In the genomic region with DNA sequence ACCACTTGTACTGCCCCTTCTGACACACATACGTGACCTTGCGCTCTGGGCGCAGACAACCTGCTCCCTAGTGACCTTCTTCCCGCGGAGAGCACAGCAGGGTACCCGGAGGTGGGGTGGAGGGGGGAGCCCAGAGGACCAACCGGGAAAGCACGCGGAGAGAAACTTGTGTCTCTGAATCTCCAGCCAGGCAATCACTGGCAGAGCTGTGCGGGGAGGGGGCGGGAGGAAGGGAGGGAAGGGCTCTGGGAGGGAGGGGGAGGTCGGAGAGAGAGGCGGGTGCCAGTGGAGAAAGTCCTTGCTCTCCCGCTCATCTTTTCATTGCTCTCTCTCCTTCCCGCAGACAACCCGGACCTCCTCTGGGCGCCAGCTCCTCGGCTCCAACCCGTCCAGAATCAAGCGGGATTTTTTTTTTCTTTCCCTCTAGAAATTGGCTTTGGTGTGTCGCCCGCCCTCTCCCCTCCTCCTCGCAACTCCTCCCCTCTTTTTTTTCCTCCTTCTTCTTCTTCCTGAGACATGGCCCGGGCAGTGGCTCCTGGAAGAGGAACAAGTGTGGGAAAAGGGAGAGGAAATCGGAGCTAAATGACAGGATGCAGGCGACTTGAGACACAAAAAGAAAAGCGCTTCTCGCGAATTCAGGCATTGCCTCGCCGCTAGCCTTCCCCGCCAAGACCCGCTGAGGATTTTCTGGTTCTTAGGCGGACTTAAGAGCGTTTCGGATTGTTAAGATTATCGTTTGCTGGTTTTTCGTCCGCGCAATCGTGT, we compare ENCODE assay signal across 8 mouse cellular contexts. TPM values are rescaled to one million over a fixed set of nuclear protein-coding genes. Genes with fewer than 3 reads are reported as not detected.
DNase-seq lines count a peak whose midpoint lies in the region; ATAC-seq lines count a peak whose summit lies in the region.

No protein-coding gene starts in this region.

- ATAC-seq in forebrain, embryonic 15.5 days (replicated peaks): peak; percentile 41
- 0 out of 2 replicates have a peak, but pooled peaks have one; percentile 8 for ATAC-seq in liver, embryonic 15.5 days (ENCODE audit: insufficient read depth)
- ATAC-seq in neural tube, embryonic 13.5 days (ENCODE audit: low read depth): peak; percentile 47

- H3K9ac ChIP-seq in forebrain, embryonic 15.5 days (replicated peaks): peak overlapping the region; percentile 84
- H3K9ac ChIP-seq in liver, embryonic 15.5 days: 0 out of 2 replicates have a peak overlapping the region, but pooled peaks have one; percentile 11
- peak overlapping the region; percentile 98 for H3K9ac ChIP-seq in neural tube, embryonic 13.5 days

- no peaks in the 10 kb centered on the region for H3K27me3 ChIP-seq in forebrain, embryonic 15.5 days
- peaks cover 66% of the 10 kb centered on the region for H3K27me3 ChIP-seq in liver, embryonic 15.5 days
- no peaks in the 10 kb centered on the region for H3K27me3 ChIP-seq in neural tube, embryonic 13.5 days

- intact Hi-C loops in heart, postnatal 10 days (cut with DNase I): loop anchor here (2.0 to 5.0 kb wide), 5 partner anchors 246 to 1027 kb away; no protein-coding TSS in a partner anchor

- H3K27ac ChIP-seq in forebrain, embryonic 15.5 days (replicated peaks): peak overlapping the region; percentile 95
- H3K27ac ChIP-seq in liver, embryonic 15.5 days (replicated peaks): peak overlapping the region; percentile 59
- H3K27ac ChIP-seq in neural tube, embryonic 13.5 days (replicated peaks): peak overlapping the region; percentile 99

- WGBS in forebrain, embryonic 15.5 days: 0% methylated on average over 36 of the region's 41 CpGs
- under 1% methylated on average over 39 of the region's 41 CpGs for WGBS in liver, embryonic 15.5 days (ENCODE audit: insufficient replicate concordance)
- under 1% methylated on average over 36 of the region's 41 CpGs for WGBS in neural tube, embryonic 13.5 days

- no peaks in the 10 kb centered on the region for H3K9me3 ChIP-seq in forebrain, embryonic 15.5 days
- H3K9me3 ChIP-seq in liver, embryonic 15.5 days (replicated peaks): no peaks in the 10 kb centered on the region
- H3K9me3 ChIP-seq in neural tube, embryonic 13.5 days: no peaks in the 10 kb centered on the region

- peak overlapping the region; percentile 66 for H3K4me3 ChIP-seq in forebrain, embryonic 15.5 days
- H3K4me3 ChIP-seq in liver, embryonic 15.5 days (replicated peaks): peak overlapping the region; percentile 55
- peak overlapping the region; percentile 86 for H3K4me3 ChIP-seq in neural tube, embryonic 13.5 days

- H3K4me2 ChIP-seq in forebrain, embryonic 15.5 days (replicated peaks): peak overlapping the region; percentile 96
- H3K4me2 ChIP-seq in liver, embryonic 15.5 days: peak overlapping the region; percentile 72
- peak overlapping the region; percentile 99 for H3K4me2 ChIP-seq in neural tube, embryonic 13.5 days

- H3K36me3 ChIP-seq in forebrain, embryonic 15.5 days: no peaks in the 10 kb centered on the region
- no peaks in the 10 kb centered on the region for H3K36me3 ChIP-seq in liver, embryonic 15.5 days (replicated peaks)
- 0 out of 2 replicates have a peak, but pooled peaks cover 5% of the 10 kb centered on the region for H3K36me3 ChIP-seq in neural tube, embryonic 13.5 days

- peak; percentile 62 for DNase-seq in CD4-positive helper T cell, adult 2 months (ENCODE audit: low read depth, low spot score)
- peak; percentile 56 for DNase-seq in adrenal gland, postnatal 25 days
- DNase-seq in heart, postnatal 10 days: peak; percentile 84 to 87
- peak; percentile 81 to 90 for DNase-seq in kidney, postnatal 36 days
- DNase-seq in urinary bladder, adult 18-20 months (ENCODE audit: low spot score in 2 of 2): peak; percentile 36 to 66

- peaks cover 56% of the 10 kb centered on the region for H3K4me1 ChIP-seq in forebrain, embryonic 15.5 days
- H3K4me1 ChIP-seq in liver, embryonic 15.5 days (replicated peaks): no peaks in the 10 kb centered on the region
- peaks cover 50% of the 10 kb centered on the region for H3K4me1 ChIP-seq in neural tube, embryonic 13.5 days (replicated peaks)

RNA-seq across cellular contexts. Expression of gene Nrp1, which starts 0.5 kb away (rescaled TPM):
- 115 and 135 TPM in 2 replicates for total RNA-seq in adrenal gland, postnatal 25 days (2021)
- polyA plus RNA-seq in forebrain, embryonic 15.5 days (2015; fragmentation: Nextera tagmentation; extraction: Ambion mirVana): 132 and 134 TPM in 2 replicates
- total RNA-seq in heart, postnatal 10 days (2021): 100 to 1,000 TPM; 137 to 189 TPM
- polyA plus RNA-seq in liver, embryonic 15.5 days (2015; fragmentation: Nextera tagmentation; extraction: Ambion mirVana): 11.2 and 11.6 TPM in 2 replicates
- 149 and 151 TPM in 2 replicates for polyA plus RNA-seq in neural tube, embryonic 13.5 days (2015; fragmentation: Nextera tagmentation; extraction: Ambion mirVana)

Comparison
In these comparisons a context has a peak if more than half of its experiments do, and no peak if none do; other contexts are left out.
1. Peak in every context shown above with its lines: DNase-seq, ATAC-seq, H3K4me3 ChIP-seq and H3K27ac ChIP-seq.
2. H3K9ac ChIP-seq: peak in every context shown above with its lines; median percentile 98 in neural tube, embryonic 13.5 days; 84 in forebrain, embryonic 15.5 days; 11 in liver, embryonic 15.5 days.
3. RNA of gene Nrp1, which starts 0.5 kb away (polyA plus RNA-seq): 149 to 151 TPM in neural tube, embryonic 13.5 days and 132 to 134 TPM in forebrain, embryonic 15.5 days; 11.2 to 11.6 TPM in liver, embryonic 15.5 days; every median in the first group is over 10 times any median in the second.